Mouse (Mus musculus) forebrain, embryonic 10.5 days (tissue): Measurements from ENCODE around the gene Klf12. TPM values are rescaled to one million over a fixed set of nuclear protein-coding genes. Genes with fewer than 3 reads are reported as not detected.
A peak's percentile ranks its signal among the peaks of the same experiment; 100 is the strongest.

Source experiments
- DNase-seq: peaks from one replicate; pipeline ENCODE4 v3.0.0-alpha.2; 2017; ENCODE audit warnings: low spot score; ENCODE audit errors: extremely low spot score
- H3K27ac ChIP-seq: fragments of 300-500 bp; sonication (generic); 2 replicates; pipeline ENCODE4 v1.5.1; 2016; ENCODE audit warnings: mild to moderate bottlenecking
- H3K27me3 ChIP-seq: fragments of 300-500 bp; sonication (generic); 2 replicates; pipeline ENCODE4 v1.6.1; 2016; ENCODE audit warnings: mild to moderate bottlenecking; ENCODE audit not compliant: poor library complexity, severe bottlenecking
- H3K36me3 ChIP-seq: fragments of 300-500 bp; sonication (generic); replicated peaks from 2 replicates; pipeline ENCODE4 v1.6.1; 2016; ENCODE audit warnings: mild to moderate bottlenecking, moderate library complexity
- H3K4me1 ChIP-seq: fragments of 300-500 bp; sonication (generic); 2 replicates; pipeline ENCODE4 v1.6.1; 2016
- H3K4me3 ChIP-seq: fragments of 300-500 bp; sonication (generic); 2 replicates; pipeline ENCODE4 v1.5.1; 2016; ENCODE audit warnings: mild to moderate bottlenecking, moderate library complexity
- H3K9me3 ChIP-seq: fragments of 300-500 bp; sonication (generic); 2 replicates; pipeline ENCODE4 v1.6.1; 2016; ENCODE audit warnings: mild to moderate bottlenecking, moderate library complexity
- WGBS: fragments of 180-500 bp; shearing (Covaris S2); methylation state at CpG from one replicate; pipeline ENCODE4 v1.1.7; 2016; 5-methylcytosine and 5-hydroxymethylcytosine counted together
- polyA plus RNA-seq: library from polyadenylated mRNA; unstranded; fragments of >200 nt; fragmentation: Nextera tagmentation; extraction: Ambion mirVana; gene quantifications from 2 replicates; pipeline ENCODE4 v1.2.1, GENCODE M21; 2016

Klf12 gene
- polyA plus RNA-seq, 1 experiment from 2014 or later: 16.5 TPM

DNA sequence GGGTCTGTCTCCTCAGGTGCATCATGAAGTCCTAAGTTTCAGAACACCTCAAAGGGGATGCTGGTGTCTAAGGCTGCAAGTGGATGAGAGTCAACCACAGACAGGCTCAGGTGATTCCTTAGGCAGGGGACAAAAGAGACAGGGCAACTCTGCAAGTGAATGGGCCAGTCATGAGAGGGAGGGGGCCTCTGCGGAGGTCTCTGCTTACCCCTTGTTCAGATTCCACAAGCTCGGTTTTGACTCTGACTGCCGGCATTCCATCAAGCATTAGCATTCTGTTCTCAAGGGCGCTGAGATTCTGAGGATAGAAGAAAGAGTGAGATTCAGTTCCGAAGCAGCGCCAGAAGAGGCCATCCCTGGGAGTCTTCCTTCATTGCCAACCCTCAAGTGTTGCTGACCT, 174.9 kb downstream of the Klf12 start:
- peaks cover 3% of the 10 kb centered on the region; the same call in 1 of the 2 replicates for H3K36me3 ChIP-seq
- no peak overlapping the region for H3K27ac ChIP-seq
- no peak overlapping the region for H3K4me3 ChIP-seq
- 9% methylated on average over 6 of the region's 6 CpGs for WGBS
- no peaks in the 10 kb centered on the region for H3K9me3 ChIP-seq
- peaks cover 51% of the 10 kb centered on the region for H3K4me1 ChIP-seq
- no peaks in the 10 kb centered on the region; the same call in 1 of the 2 replicates for H3K27me3 ChIP-seq
- DNase-seq: no peak

GRCm38 (mm10) chr14:100105570-100105969, 178.9 kb downstream of the Klf12 start:
- Histone ChIP-seq H3K4me3 (no peak overlapping the region), H3K27me3 (no peaks in the 10 kb centered on the region), H3K36me3 (peaks cover 3% of the 10 kb centered on the region; the same call in 1 of the 2 replicates), H3K4me1 (peaks cover 44% of the 10 kb centered on the region), H3K9me3 (no peaks in the 10 kb centered on the region), H3K27ac (no peak overlapping the region)
- 90% methylated on average over 10 of the region's 10 CpGs for WGBS
- DNase-seq: no peak

GRCm38 (mm10) chr14:100104818-100105217, 179.7 kb downstream of the Klf12 start:
- H3K27me3 ChIP-seq: no peaks in the 10 kb centered on the region
- no peak overlapping the region for H3K4me3 ChIP-seq
- no peaks in the 10 kb centered on the region for H3K9me3 ChIP-seq
- H3K27ac ChIP-seq: peak overlapping the region; percentile 60; the same call in 1 of the 2 replicates
- no peak for DNase-seq
- peaks cover 3% of the 10 kb centered on the region; the same call in 1 of the 2 replicates for H3K36me3 ChIP-seq
- H3K4me1 ChIP-seq: peaks cover 39% of the 10 kb centered on the region
- 90% methylated on average over 12 of the region's 12 CpGs for WGBS

DNA sequence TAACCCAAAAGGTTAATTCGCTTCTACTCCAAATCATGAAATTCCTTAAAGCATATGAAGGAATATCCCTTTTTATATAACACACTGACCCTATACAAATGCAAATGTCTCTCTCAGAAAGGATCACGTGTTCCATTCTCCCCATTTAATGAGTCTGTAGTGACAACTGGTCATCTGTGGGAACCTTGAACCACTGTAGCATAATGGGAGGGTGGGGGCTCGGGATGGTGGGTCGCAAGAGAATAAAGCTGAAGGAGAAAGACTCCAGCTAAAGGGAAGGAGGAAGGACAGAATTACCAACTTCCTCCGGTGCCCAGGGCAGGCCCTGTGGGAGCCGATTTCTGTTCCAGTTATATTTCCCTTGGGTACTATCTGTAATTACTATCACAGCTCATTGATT, 180.7 kb downstream of the Klf12 start:
- H3K4me1 ChIP-seq: peaks cover 33% of the 10 kb centered on the region
- no peak for DNase-seq
- WGBS: 68% methylated on average over 6 of the region's 6 CpGs
- no peaks in the 10 kb centered on the region for H3K9me3 ChIP-seq
- peaks cover 3% of the 10 kb centered on the region; the same call in 1 of the 2 replicates for H3K36me3 ChIP-seq
- H3K4me3 ChIP-seq: no peak overlapping the region
- H3K27ac ChIP-seq: peak overlapping the region; percentile 69; the same call in 1 of the 2 replicates
- H3K27me3 ChIP-seq: no peaks in the 10 kb centered on the region

- H3K4me1 ChIP-seq: peaks cover 22% of the 10 kb centered on the region
- no peak for DNase-seq
- H3K4me3 ChIP-seq: no peak overlapping the region
- WGBS: 60% methylated on average over 10 of the region's 10 CpGs
- H3K27me3 ChIP-seq: no peaks in the 10 kb centered on the region
- H3K36me3 ChIP-seq: no peaks in the 10 kb centered on the region
- H3K27ac ChIP-seq: no peak overlapping the region
- H3K9me3 ChIP-seq: no peaks in the 10 kb centered on the region
Observed at GRCm38 (mm10) chr14:100097208-100098189, 187.0 kb downstream of the Klf12 start.

DNA sequence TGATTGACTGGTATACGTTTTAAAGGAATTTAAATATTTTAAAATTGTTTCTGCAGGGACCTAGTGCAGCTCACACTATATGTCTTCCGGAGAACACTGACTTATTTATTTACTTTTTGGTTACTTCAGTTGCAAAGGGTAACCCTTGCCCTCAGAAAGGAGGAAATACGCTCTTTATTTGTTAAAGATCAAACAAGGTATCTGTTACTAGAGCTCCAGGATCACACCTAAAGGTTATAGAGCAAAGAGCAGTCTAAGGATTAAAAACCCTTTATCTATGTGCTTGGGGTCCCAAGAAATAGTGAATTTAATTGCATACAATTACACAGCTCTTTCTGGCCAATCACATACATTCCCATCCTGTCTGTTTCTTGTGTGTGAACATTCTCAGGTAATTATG, 188.7 kb downstream of the Klf12 start:
- Histone ChIP-seq H3K27me3 (no peaks in the 10 kb centered on the region), H3K27ac (no peak overlapping the region), H3K4me3 (no peak overlapping the region), H3K4me1 (peaks cover 22% of the 10 kb centered on the region), H3K36me3 (no peaks in the 10 kb centered on the region), H3K9me3 (no peaks in the 10 kb centered on the region)
- DNase-seq: no peak
- 80% methylated on average over 3 of the region's 3 CpGs for WGBS

GRCm38 (mm10) chr14:100090517-100090916, 194.0 kb downstream of the Klf12 start:
- H3K36me3 ChIP-seq: no peaks in the 10 kb centered on the region
- WGBS: 91% methylated on average over 1 of the region's 1 CpGs
- DNase-seq: no peak
- H3K4me1 ChIP-seq: no peaks in the 10 kb centered on the region
- no peak overlapping the region for H3K4me3 ChIP-seq
- H3K27me3 ChIP-seq: no peaks in the 10 kb centered on the region
- H3K9me3 ChIP-seq: no peaks in the 10 kb centered on the region
- no peak overlapping the region for H3K27ac ChIP-seq

GRCm38 (mm10) chr14:100079620-100080019, 204.9 kb downstream of the Klf12 start:
- H3K27ac ChIP-seq: no peak overlapping the region
- WGBS: 77% methylated on average over 4 of the region's 4 CpGs
- no peak overlapping the region for H3K4me3 ChIP-seq
- H3K9me3 ChIP-seq: no peaks in the 10 kb centered on the region
- H3K36me3 ChIP-seq: no peaks in the 10 kb centered on the region
- H3K27me3 ChIP-seq: no peaks in the 10 kb centered on the region
- no peak for DNase-seq
- no peaks in the 10 kb centered on the region for H3K4me1 ChIP-seq

- H3K27me3 ChIP-seq: no peaks in the 10 kb centered on the region
- H3K4me3 ChIP-seq: no peak overlapping the region
- H3K9me3 ChIP-seq: no peaks in the 10 kb centered on the region
- no peaks in the 10 kb centered on the region for H3K36me3 ChIP-seq
- no peak overlapping the region for H3K27ac ChIP-seq
- 80% methylated on average over 12 of the region's 12 CpGs for WGBS
- DNase-seq: no peak
- peaks cover 21% of the 10 kb centered on the region for H3K4me1 ChIP-seq
Observed at GRCm38 (mm10) chr14:100072431-100073195, 211.9 kb downstream of the Klf12 start.

GRCm38 (mm10) chr14:100069543-100070090, 214.9 kb downstream of the Klf12 start:
- Histone ChIP-seq H3K4me1 (peaks cover 21% of the 10 kb centered on the region), H3K9me3 (no peaks in the 10 kb centered on the region), H3K27ac (0 out of 2 replicates have a peak overlapping the region, but pooled peaks have one; percentile 4), H3K36me3 (no peaks in the 10 kb centered on the region), H3K27me3 (no peaks in the 10 kb centered on the region), H3K4me3 (no peak overlapping the region)
- WGBS: 40% methylated on average over 2 of the region's 2 CpGs
- DNase-seq: no peak

GRCm38 (mm10) chr14:100068715-100069114, 215.8 kb downstream of the Klf12 start:
- DNase-seq: no peak
- Histone ChIP-seq H3K9me3 (no peaks in the 10 kb centered on the region), H3K4me1 (peaks cover 21% of the 10 kb centered on the region), H3K27ac (no peak overlapping the region), H3K36me3 (no peaks in the 10 kb centered on the region), H3K27me3 (no peaks in the 10 kb centered on the region), H3K4me3 (no peak overlapping the region)
- WGBS: 25% methylated on average over 5 of the region's 5 CpGs

GRCm38 (mm10) chr14:100062516-100062915, 222.0 kb downstream of the Klf12 start:
- H3K27me3 ChIP-seq: no peaks in the 10 kb centered on the region
- H3K36me3 ChIP-seq: no peaks in the 10 kb centered on the region; the same call in 1 of the 2 replicates
- no peak for DNase-seq
- H3K27ac ChIP-seq: no peak overlapping the region
- no peaks in the 10 kb centered on the region for H3K4me1 ChIP-seq
- H3K4me3 ChIP-seq: no peak overlapping the region
- 93% methylated on average over 1 of the region's 1 CpGs for WGBS
- H3K9me3 ChIP-seq: no peaks in the 10 kb centered on the region
